Mouse (Mus musculus): ENCODE results near the gene Twf2. TPM values are rescaled to one million over a fixed set of nuclear protein-coding genes. Genes with fewer than 3 reads are reported as not detected.

Twf2 gene
- total RNA-seq, 1 experiment from 2014 or later, result 42.5 TPM

DNA sequence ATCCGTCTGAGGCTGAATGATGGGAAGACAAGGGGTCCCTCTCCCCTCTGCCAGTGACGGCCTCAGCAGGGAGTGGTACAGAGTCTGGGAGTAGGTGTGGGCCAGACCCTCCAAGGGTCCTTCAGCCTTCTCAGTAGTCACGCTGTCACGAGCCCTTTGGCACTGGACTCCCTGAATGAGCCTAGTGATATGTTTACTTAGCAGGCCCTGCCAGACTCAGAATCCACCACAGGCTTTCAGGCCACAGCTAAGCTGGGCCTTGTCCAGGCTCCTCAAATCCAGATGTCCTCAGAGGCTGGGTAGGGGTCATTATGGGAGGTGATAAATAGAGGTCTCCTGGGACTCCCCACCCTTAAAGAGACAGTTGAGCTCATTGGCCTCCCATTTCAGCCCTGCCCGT, 5.3 kb downstream of the Twf2 start:
- no peak for ATAC-seq (replicated peaks; ENCODE audit: low read depth, poor library complexity, severe bottlenecking)

DNA sequence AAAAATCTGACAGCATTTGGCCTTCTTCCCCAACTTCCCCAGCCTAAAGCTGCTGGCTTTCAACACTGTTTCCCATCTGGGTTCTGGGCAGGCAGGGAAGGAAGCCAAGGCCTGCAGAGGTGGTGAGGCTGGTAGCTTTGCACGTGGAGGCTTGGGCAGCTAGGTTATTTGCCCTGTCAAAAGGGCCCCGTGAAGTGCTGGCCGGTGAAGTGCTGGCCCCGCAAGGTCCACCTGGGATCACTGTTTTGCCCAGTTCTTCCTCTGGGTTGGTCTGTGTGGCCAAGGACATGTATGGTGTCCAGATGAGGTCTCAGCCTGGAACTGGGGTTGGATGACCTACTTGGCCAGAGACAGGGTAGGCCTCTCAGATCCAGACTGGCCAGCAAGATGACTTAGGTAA, 7.0 kb downstream of the Twf2 start:
- no peak for ATAC-seq (replicated peaks; ENCODE audit: low read depth, poor library complexity, severe bottlenecking)

DNA sequence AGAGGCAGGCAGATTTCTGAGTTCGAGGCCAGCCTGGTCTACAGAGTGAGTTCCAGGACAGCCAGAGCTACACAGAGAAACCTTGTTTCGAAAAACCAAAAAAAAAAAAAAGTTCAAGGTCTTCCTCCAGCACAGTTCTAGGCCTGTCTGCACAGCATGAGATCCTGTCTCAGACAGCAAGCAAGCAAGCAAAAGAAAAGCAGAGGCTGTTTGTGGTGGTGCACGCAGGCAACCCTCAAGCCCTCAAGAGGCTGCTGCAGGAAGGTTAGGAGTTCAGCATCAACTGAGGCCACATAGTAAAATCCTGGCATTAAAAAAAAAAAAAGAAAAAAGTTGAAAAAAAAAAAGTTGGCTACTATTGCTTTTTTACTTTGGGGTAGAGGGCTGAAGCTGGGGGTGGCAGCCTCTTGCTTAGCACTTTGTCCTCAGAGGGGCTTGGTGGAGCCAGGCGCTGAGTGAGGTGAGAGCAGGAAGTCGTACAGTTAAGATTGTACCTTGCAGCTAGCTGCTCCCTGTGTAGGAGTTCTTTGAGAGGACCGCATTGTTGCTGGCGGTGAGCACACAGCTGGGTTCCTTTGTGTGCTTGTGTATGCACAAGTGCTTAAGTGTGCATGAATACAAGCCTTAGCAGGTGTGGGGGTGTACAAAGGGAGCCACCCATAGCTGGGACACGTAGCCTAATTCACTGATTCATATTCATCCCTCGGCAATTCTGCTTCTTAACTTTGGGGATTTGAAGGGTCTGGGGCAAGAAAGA, 8.1 kb downstream of the Twf2 start:
- ATAC-seq (replicated peaks; ENCODE audit: low read depth, poor library complexity, severe bottlenecking), result no peak

DNA sequence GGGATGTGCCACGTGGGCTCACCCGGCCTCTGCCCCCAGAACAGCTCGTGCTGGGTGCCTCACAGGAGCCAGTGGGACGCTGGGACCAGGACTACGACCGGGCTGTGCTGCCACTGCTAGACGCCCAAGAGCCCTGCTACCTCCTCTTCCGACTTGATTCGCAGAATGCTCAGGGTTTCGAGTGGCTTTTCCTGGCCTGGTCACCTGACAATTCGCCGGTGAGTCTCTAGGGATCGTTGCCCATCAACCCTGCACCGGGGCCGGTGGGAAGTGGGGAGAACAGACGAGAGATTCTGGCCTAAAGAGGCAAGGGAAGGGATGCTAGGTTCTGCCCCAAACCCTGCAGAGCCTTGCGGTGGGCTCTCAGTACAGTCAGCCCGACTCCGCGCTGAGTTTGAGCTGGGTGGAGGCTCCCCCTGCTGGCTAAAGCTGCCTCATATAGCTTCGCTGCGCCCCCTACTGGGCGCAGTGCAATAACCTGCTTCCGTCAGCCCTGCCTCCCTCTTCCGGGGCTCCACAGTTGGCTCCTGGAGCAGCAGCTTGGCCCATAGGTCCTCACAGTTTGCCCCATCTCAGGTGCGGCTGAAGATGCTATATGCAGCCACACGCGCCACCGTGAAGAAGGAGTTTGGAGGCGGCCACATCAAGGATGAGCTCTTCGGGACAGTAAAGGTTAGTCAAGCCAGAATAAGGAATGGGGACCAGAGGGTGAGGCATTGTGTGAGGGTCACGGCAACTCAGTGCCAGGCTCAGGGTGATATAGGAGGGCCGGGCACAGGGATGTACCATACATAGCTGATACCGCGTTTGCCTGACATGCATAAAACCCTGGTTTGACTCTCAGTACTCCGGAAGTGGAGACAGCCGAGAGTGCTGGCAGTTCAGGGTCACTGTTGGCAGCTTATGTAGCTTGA, 9.0 kb downstream of the Twf2 start:
- ATAC-seq (replicated peaks; ENCODE audit: low read depth, poor library complexity, severe bottlenecking), result peak; percentile 95

GRCm38 (mm10) chr9:106212594-106212981, 9.7 kb downstream of the Twf2 start:
- ATAC-seq (replicated peaks; ENCODE audit: low read depth, poor library complexity, severe bottlenecking), result no peak

- no peak for ATAC-seq (replicated peaks; ENCODE audit: low read depth, poor library complexity, severe bottlenecking)
Observed at GRCm38 (mm10) chr9:106215341-106216125, 12.6 kb downstream of the Twf2 start.

GRCm38 (mm10) chr9:106216971-106217370, 14.1 kb downstream of the Twf2 start:
- ATAC-seq (replicated peaks; ENCODE audit: low read depth, poor library complexity, severe bottlenecking), result no peak

DNA sequence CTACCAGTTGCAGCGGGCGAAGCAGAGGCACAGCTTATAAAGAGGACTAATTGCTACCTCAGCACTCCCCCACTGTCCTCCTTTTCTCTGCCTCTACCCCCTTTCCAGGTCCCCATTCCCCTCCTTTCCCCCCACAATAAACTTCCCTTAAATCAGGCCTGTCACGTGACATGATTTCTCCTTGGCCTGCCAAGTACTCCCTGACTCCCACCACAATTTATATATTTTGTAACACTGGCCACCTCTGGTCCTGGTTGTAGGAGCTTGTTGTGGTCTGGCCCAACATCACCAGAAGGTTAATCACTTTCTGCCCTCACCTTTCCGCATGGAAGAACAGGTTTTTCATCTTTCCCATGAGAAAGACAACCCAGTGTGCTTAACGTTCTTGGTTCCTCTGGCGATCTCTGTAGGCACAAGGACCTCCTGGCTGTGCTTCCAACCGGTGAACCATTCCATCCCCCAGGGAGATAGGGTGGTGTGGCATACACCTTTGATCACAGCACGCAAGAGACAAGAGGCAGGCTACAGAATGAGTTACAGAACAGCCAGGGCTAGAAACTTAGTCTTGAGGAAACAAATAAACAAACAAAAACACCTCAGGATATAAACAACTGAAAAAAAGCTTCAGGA, 18.1 kb downstream of the Twf2 start:
- no peak for ATAC-seq (replicated peaks; ENCODE audit: low read depth, poor library complexity, severe bottlenecking)

DNA sequence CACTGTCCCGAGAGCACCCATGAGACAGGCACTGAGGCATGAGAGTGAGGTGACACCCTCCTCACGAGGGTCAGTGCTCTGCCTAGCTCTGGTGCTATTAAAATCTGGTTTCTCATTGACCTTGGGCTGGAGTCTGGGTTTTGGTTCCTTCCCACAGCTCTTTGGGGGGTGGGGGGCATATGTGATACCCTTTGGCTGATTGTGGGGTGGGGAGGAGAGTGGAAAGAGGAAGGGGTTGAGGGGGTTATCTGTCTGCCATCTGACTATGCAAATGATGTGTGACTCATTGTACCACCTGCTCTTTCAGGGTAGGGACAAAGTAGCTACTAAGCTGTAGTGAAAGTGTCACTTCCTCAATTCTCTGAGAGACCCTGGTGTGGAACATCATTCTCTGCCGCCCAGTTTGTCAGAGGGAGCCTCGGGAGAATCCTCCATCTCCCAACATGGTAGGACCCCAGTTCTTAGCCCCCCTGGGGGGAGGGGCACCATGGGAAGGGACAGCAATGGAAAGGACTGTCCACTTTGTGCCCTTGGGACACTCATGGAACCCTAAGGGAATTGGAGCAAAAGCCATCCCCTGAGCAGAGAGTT, 19.4 kb downstream of the Twf2 start, which contains the start of gene Tlr9:
Gene Tlr9 (plus strand): TSS at position 338 of the 591 bp plus-strand sequence.
- peak; percentile 64 for ATAC-seq (replicated peaks; ENCODE audit: low read depth, poor library complexity, severe bottlenecking)

- ATAC-seq (replicated peaks; ENCODE audit: low read depth, poor library complexity, severe bottlenecking), result peak; percentile 46
Observed at GRCm38 (mm10) chr9:106222994-106223393, 20.1 kb downstream of the Twf2 start.

- ATAC-seq (replicated peaks; ENCODE audit: low read depth, poor library complexity, severe bottlenecking), result no peak
Observed at GRCm38 (mm10) chr9:106225469-106226150, 22.7 kb downstream of the Twf2 start.

GRCm38 (mm10) chr9:106226151-106226682, 23.3 kb downstream of the Twf2 start:
- peak; percentile 59 for ATAC-seq (replicated peaks; ENCODE audit: low read depth, poor library complexity, severe bottlenecking)

GRCm38 (mm10) chr9:106227790-106228429, 25.0 kb downstream of the Twf2 start:
- no peak for ATAC-seq (replicated peaks; ENCODE audit: low read depth, poor library complexity, severe bottlenecking)

- ATAC-seq (replicated peaks; ENCODE audit: low read depth, poor library complexity, severe bottlenecking), result peak; percentile 50
Observed at GRCm38 (mm10) chr9:106230051-106230733, 27.3 kb downstream of the Twf2 start.

GRCm38 (mm10) chr9:106230734-106231106, 27.8 kb downstream of the Twf2 start:
- ATAC-seq (replicated peaks; ENCODE audit: low read depth, poor library complexity, severe bottlenecking), result no peak

- ATAC-seq (replicated peaks; ENCODE audit: low read depth, poor library complexity, severe bottlenecking), result no peak
Observed at GRCm38 (mm10) chr9:106231220-106231619, 28.3 kb downstream of the Twf2 start.

- ATAC-seq (replicated peaks; ENCODE audit: low read depth, poor library complexity, severe bottlenecking), result no peak
Observed at GRCm38 (mm10) chr9:106231816-106232215, 28.9 kb downstream of the Twf2 start.

DNA sequence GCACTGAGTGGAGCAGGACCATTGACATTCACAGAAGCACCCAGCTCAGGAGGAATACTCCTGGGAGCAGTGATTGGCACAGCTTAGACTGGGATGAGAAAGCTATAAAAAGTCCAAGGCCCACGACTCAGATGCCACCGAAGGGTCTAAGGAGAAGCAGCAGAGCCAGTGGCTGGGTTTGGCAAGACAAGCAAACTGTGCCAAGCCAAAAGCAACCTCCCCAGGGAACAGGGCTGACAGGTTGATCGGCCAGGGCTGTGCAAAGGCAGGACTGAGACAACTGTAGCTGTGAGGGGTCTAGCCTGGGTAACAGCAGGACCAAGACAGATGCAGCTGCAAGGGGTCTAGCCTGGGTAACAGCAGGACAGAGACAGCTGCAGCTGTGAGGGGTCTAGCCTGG, 30.0 kb downstream of the Twf2 start:
- no peak for ATAC-seq (replicated peaks; ENCODE audit: low read depth, poor library complexity, severe bottlenecking)

All from common myeloid progenitor, adult 5-6 weeks (primary cell).